Mouse (Mus musculus): Measurements from ENCODE around the gene B430306N03Rik.
"Not testable (repeated sequence)": the region's sequence is repeated elsewhere in the genome, so short reads cannot be mapped to it uniquely, and the experiment has no call there.

B430306N03Rik gene

DNA sequence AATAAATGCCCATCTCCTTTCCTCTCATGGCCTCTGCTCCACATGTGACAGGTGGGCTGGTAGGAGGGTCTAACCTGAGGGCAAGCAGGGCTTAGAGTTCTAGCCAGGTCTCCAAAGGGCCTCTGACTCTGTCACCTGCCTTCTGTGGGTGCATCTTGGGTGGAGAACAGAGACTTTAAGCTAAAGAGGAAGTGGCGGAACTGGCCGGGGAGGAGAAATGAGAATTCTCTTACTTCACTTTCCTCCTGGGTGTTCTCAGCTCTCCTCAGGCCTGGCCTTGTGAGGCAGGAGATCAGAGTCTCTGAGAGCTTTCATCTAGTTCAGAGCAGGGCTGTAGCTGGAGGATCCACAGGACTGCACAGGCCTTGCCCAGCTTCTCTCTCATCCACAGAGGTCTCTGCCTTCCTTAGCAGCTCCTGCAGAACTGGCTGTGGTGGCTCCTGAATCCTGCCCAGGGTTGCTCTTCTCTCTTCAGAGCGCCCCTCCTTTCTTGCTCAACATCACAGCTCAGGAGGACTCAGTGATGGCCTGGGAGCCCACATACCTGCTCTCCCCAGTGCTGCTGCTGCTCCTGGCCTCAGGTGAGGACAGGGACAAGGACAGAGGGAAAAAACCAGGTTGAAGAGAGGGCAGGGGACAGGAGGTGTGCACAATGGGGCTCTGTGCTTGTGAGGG, at the start of gene B430306N03Rik:
Gene B430306N03Rik (plus strand): TSS at position 237 of the 675 bp plus-strand sequence.
- DNase-seq: not testable (repeated sequence)

DNA sequence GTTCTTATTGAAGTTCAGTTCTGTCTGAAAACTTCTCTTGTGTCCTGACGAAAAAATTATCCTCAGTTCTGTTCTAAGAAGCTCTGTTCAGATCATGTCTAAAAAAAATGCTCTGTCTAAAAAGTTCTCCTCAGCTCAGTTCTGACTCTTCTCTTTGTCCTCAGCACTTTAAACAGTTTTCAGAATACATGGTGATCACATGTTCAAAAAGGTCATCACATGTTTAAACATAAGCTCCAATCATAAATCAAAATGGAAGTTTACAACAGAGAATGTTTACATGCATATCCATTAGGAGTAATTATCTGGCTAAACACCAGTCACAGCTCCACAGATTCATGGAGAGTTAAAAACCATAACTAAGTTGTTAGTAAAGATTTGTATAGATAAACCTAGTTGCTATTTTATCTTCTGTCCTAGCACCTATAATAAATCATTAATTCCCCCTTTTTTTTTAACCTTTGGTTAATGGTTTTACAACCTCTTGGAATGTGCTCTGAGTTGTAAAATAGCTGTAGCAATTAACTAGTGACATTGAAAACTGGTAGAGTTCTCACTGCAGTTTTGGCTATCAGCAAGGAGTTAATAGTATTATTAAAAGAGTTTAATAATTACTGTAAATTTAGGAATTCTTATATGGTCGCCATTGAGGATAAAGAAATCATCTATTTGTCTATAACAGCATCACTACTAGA, 49.2 kb upstream of the B430306N03Rik start:
- DNase-seq: no peak

DNA sequence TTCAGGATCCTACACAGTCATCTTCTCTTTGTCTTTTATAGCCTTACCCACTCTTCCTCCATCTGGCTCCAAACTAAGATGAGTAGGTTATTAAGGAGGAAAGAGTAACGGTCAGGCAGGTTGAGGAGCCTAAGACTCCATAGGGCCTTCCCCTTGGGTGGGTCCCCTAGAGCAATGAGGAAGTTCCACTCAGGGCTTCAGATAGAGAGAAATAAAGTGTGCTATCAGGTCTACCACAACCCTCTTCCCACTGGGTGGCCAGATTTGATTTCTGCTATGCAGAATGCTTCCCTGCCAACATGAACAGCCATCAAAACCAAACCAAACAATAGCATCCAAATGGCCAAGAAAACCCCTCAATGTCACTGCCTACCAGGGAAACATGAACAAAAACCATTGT, 48.4 kb upstream of the B430306N03Rik start:
- DNase-seq: no peak

DNA sequence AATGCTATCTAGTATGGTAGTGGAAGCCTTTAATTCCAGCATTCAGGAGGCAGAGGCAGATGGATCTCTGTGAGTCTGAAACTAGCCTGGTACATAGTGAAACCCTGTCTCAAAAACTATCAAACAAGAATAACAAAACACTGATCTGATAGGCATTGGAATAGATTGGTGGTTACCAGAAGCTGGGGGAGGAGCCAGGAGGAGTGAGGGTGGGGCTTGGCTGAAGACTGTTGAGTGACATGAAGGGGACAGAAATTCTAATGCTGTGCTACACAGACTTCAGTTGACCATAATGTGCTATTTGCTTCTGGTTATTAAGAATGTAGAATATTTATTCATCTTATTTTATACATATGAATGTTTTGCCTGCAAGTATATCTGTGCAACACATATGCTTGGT, 47.7 kb upstream of the B430306N03Rik start:
- no peak for DNase-seq

DNA sequence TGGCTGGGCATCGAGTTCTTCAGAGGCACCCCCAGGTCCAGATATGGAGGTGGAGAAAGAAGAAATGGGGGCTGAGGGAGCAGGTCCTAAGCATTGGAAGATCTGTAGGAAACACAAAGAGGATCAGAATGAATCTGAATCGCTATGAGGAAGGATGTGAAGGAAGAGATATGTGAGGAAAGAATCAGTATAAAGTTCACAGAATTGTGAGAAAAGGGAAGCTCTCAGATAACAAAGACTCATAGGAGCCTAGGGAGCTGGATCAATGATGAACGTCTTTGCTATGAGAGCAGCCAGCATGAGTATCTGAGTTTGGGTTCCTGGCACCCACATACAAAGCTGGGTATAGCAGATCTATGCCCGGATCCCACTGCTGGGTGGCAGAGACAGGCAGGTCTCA, 46.1 kb upstream of the B430306N03Rik start:
- no peak for DNase-seq

DNA sequence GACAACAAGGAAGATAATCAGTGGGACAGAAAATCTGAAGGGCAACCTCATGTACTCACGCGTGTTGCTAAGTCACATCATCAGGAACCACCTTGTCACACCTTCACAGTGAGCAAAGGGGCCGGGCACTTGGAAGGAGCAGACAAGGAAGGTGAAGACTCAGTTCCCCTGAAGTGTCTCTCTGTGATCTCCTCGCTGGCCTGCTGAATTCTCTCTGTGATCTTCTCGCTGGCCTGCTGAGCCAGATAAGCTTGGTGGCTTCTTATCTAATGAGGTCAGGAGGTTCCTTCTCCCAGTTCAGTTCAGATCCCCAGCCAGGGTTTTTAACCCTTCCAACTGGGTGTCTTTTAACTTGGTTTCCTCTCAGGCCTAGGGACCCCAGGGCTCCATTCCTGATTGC, 43.8 kb upstream of the B430306N03Rik start:
- no peak for DNase-seq

DNA sequence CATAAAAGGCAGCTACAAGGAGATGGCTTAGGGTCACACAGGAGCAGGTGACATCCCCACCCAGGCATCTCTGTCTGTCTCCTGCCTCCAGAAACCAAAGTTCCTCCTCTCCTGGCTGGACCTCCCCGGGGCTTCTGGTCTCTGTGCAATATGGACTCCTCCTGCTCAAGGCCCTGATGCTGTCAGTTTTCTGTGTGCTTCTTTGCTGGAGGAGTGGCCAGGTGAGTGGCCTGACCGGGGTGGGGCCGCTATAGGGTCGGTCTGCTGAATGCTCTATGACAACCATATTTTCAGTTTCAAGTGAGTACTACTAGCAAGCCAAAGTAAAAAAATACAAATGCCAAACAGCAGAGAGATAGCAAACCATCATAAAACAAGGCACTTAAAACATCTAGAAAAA, 43.3 kb upstream of the B430306N03Rik start:
- no peak for DNase-seq

DNA sequence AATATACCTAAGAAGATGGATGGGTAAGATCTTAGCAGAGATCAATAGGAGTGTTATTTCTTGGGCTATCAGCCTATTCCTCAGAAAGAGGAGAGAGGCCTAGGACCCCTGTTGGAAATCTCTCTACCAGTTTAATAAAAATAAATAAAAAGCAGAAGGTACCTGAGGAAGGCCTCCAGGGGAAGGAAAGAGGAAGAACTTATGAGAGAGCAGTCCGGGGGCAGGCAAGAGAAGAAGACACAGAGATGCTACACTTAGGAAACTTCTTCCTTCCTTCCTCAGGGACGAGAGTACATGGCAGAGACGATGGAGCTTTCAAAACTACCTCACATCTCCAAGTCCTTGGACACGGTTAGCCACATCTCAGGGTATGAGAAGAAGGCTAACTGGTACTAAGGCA, 41.8 kb upstream of the B430306N03Rik start:
- no peak for DNase-seq

DNA sequence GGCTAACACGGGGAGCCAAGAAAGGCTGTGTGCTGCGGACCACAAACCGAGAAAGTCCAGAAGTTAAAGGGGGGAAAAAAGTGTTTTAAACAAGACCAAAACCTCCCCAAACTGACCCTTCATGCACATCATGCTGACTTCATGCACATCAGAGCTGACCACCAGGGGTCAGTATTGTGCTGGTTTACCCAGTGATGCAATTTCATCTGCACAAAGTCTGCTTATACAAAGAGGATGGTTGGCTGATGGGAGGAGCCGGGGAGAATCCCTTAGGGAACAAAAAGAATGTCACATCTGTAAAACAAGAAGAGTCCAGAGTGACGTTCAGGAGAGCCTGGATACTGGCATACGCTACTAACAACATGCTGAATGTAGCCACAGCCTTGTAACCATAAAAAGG, 41.1 kb upstream of the B430306N03Rik start:
- peak; percentile 80 for DNase-seq

DNA sequence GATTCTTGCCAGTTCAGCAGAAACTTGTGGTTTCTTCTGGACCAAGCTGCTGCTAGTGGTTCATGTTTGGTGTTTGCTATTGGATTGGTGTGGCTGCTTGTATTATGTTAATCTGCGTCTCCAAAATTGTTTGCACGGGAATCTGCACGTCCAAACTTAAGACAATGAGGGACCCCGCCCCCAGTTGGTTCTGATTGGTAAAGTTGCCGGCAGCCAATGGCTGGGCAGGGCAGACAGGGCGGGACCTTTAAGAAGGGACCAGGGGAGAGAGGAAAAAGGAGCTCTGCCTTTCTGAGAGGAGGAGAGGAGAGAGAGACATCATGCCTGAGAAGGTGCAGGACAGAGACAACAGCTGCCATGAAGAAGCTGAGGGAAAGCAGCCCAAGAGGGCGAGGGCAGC, 40.2 kb upstream of the B430306N03Rik start:
- DNase-seq: no peak

DNA sequence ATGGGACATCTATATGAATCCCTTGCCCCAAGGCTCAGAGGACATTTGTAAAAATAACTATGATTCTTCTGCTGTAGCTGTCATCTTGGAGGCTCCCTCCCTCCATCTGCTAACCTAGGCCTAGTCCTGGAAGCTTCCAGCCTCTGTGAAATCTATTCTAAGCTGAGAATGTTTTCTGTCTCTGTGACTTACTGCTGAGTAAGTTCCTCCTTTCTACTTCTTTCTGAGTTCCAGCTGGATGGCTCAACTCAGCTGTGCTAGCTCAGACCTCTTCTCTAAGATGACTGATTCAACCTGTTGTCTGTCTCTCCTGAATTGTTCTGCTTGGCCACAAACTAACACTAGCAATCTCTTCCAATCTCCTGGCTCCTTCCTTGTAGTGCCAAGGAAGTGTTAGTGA, 37.6 kb upstream of the B430306N03Rik start:
- no peak for DNase-seq

DNA sequence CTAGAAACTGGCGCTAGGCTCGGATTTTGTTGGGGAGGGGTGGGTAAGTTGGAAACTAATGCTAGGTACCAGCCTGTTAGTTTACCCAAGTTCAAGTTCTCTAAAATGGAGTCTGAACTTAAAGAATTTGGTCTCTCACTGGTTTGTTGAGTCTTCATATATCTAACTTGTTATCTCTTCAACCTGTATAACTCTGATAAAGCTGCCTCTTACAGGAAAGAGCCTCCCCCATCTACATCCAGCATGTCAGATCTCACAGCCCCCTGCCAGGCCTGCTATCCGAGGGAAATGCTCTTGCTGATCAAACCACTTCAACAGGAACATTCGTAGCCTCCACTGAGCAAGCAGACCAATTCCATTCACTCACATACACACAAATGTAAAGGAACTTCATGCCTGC, 36.9 kb upstream of the B430306N03Rik start:
- no peak for DNase-seq

DNA sequence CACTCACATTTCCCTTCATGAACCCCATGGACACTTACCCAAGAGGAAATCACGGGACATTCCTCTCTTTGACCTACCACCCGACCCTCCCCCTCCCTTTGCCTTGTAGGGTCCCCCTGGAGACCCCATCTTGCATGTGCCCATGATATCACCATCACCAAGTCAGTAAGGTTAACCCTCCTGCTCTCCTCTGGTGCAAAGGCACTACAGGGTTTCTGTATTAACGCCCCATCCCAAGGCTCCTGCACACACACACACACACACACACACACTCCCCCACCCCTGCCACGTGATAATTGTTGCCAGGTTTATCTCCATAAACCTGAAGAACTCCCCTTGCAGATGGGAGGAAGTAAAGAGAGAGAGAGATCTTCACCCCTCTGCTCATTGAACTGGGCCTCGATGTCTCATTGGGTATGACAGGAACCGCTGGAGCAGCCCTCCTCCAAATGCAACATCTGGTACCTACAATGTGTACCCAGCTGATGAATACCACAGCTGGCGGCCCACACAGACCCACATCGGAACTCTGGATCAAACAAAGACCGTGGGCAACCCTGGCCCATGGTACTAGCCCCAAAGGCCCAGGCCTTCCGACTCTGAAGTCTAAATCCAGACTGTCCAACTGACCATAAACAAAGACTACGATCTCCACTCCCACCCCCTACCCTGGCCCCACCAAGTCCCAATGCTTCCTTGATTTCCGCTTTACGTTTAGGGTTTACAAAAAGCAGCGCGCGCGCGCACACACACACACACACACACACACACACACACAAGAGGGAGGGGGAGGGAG, 34.8 kb upstream of the B430306N03Rik start:
- no peak for DNase-seq

DNA sequence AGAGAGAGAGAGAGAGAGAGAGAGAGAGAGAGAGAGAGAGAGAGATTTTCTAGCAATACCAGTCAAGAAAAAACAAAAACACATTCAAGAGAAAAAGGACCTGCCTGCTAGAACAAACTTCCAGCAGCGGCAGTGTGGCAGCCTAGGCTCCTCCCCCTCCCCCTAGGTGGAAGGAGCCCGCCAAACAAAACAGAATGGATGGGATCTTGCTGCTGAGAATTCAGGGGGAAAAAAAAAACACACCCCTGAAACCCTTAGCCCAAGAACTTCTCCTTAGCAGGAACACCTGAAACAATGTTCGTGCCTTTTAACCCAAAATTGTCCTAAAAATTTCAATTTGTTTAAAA, 34.2 kb upstream of the B430306N03Rik start:
- no peak for DNase-seq

DNA sequence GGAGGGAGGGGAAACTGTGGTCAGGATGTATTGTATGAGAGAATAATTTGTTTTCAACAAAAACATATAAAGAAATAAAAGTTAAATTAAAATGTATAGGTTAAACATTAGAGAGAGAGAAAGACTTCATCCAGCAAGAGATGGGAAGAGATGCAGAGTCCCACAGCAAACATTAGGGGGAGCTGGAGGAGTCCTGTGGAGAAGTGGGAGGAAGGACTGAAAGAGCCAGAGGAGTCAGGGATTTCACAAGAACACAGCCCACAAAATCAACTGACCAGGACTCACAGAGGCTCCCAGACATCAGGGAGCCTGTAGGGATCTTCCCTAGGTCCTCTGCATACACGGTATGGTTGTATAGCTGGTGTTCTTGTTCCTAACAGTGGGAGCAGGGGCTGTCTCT, 29.2 kb upstream of the B430306N03Rik start:
- DNase-seq: no peak

DNA sequence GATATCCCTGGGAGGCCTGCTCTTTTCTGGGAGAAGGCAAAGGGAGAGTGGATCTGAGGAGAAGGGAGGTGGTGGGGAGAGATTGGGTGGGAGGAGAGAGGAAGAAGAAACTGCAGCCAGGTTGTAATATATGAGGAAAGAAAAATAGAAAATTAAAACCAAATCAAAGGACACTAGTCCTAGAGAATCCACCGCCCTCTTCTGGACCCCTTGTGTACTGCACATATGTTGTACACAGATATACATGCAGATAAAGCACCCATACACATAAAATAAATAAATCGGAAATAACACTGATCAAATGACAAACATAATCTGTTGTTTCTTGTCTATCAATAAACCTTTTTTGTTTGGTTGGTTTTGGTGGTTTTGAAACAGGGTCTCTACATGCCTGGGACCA, 28.7 kb upstream of the B430306N03Rik start:
- DNase-seq: peak; percentile 61

DNA sequence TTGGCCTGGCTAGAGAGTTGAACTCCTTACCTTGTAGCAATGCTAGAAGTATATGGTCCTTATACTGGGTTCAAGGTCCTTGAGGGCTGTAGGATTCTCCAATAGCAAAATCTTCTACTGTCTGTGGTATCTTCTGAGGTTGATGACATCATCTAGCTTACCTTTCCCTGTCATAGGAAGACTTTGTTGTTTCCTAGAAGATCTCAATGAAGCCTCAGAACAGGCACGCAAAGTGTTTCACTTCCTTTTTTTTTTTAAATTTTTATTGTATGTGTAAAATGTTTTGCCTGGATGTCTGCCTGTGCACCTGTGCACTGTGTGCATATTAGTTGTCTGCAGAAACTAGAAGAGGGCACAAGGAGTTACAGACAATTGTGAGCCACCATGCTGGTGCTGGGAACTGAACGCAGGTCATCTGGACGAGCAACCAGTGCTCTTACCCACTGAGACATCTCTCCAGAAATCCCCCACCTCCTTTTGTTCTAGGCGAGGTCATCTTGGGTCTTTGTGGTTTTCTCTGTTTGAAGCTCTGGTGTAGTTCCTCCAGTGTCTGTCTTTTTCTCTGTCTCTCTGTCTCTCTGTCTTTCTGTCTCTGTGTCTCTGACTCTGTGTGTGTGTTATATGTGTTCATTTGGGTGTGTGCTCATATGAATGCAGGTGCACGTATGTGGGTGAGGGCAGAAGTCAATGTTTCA, 22.3 kb upstream of the B430306N03Rik start:
- DNase-seq: no peak

DNA sequence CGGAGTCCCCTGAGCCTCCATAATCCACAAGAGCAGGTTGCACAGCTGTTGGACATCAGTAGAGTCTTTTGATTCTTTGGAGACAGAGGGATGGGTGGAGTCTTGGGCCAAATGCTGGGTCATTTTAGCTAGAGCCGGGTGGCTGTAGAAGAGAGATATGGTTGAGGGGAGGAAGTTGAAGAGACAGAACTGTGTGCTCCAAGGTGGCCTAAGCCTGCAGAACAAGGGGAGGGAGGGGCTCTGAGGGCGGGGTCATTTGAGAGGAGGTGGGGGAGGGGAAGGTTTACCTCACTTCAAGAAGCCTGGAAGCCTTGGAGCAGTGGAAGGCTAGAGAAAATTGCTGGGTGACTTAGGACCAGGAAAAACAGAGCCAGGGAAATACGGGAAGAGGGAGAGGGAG, 16.7 kb upstream of the B430306N03Rik start, which contains the start of gene Treml2:
Gene Treml2 (plus strand): TSS at position 296 of the 400 bp plus-strand sequence.
- DNase-seq: no peak

DNA sequence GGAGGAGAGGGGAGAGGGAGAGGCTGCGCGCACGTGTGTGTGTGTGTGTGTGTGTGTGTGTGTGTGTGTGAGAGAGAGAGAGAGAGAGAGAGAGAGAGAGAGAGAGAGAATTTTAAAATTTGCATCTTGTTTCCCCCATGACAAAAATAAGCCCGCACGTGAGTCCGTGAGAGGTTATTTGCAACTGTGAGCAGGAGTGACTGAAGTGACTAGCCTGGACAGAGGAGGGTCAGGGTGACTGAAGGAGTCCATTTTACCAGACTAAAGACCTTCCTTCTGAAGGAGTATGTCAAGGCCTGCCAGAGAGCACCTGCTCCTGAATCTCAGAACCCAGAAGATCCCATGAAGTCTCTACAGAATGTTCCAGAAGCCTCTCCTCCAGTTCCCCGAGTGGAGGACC, 16.2 kb upstream of the B430306N03Rik start:
- DNase-seq: no peak

DNA sequence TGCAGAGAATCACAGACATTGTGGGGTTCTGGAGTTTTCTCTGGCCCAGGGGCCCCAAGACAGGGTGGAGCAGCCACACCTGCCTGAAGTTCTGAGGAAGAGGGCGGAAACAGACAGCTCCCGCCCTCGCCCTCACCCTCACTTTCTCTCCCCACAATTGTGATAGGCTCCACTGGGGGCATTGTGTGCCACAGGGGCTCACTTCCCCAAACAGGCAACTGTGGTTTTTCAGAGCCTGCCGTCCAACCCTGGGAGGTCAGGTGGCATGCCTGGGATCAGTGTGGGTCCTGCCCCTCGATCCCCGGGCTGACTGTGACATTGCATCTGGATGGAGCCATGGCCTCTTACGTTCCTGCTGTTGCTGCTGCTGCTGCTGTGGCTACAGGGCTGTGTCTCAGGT, 15.7 kb upstream of the B430306N03Rik start:
- no peak for DNase-seq

DNA sequence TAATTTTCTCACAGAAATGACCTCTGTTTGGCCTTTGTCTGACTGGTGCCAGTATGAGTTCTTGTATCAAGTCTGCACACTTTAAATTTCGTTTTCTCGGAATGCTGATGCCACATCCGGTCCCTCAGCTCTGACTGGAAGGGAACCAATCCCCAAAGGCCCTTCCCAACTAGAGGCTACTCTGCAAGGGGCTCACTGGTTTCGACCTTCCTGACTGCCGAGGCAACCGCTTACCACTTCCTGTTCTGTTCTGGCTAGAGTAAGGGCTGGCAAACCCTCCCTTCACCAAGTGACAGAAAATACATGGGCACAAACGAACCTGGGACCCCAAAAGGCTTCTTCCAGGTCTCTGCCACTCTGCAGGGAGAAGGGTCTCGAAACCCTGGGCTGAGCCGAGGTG, 15.1 kb upstream of the B430306N03Rik start:
- DNase-seq: no peak

DNA sequence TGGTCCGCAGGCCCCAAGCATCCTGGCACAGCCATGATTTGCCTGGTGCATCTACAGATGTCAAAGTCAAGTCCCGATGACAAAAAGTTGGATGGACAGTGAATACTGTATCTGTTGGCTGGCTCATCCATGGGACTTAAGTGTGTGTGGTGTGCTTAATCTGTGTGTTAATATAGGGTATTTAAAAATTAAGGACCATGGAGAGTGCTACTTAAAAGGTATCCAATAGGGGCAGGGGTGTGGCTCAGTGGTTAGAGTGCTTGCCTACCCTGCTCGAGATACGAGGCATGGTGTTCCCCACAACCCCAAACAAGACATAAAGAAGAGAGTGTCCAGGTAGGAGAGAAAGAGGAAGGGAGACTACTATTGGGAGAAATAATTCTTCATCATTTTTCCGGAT, 14.1 kb upstream of the B430306N03Rik start:
- DNase-seq: no peak

DNA sequence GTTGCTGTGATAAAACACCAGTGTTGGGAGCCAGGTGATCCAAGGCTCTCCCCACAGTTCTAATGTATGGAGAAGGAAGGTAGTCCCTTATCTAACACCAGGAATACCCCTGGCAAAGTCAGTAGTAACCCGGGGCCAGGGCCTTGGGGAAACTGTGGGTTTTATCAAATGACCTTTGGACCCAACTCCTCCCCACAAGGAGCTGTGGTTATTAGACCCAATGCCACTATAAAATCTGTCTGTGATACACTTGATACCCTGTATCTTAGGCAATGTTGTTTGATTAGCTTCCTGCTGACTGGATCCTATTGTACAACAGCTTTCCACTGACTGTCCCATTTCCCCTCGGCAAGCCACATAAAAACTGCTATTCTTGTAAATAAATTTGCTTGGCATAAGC, 3.8 kb upstream of the B430306N03Rik start:
- DNase-seq: no peak

Data from right cerebral cortex, postnatal 14 days (tissue).